Mouse (Mus musculus) intestine, postnatal 0 days (tissue): ENCODE results near the gene Gtpbp6. TPM values are rescaled to one million over a fixed set of nuclear protein-coding genes. Genes with fewer than 3 reads are reported as not detected.
"Not testable (repeated sequence)": the region's sequence is repeated elsewhere in the genome, so short reads cannot be mapped to it uniquely, and the experiment has no call there.

Source experiments
- ATAC-seq: fragments of 200-750 bp; cut with Nextera tagmentation; 2 replicates; pipeline ENCODE4 v1.8.0; 2017; ENCODE audit warnings: mild to moderate bottlenecking, moderate TSS enrichment, moderate library complexity
- H3K27ac ChIP-seq: fragments of 300-500 bp; sonication (generic); 2 replicates; pipeline ENCODE4 v1.5.1; 2014; ENCODE audit warnings: mild to moderate bottlenecking, low read depth, low read length, moderate library complexity
- H3K27me3 ChIP-seq: fragments of 300-500 bp; sonication (generic); replicated peaks from 2 replicates; pipeline ENCODE4 v1.6.1; 2014; ENCODE audit warnings: low read length, mixed read lengths; ENCODE audit not compliant: control insufficient read depth, insufficient read depth
- H3K36me3 ChIP-seq: fragments of 300-500 bp; sonication (generic); 2 replicates; pipeline ENCODE4 v1.6.1; 2014; ENCODE audit warnings: mild to moderate bottlenecking, moderate library complexity; ENCODE audit not compliant: control insufficient read depth, insufficient read depth
- H3K4me1 ChIP-seq: fragments of 300-500 bp; sonication (generic); replicated peaks from 2 replicates; pipeline ENCODE4 v1.6.1; 2014; ENCODE audit warnings: antibody characterized with exemption, low read length, mixed read lengths; ENCODE audit not compliant: control insufficient read depth, insufficient read depth
- H3K4me2 ChIP-seq: fragments of 300-500 bp; sonication (generic); replicated peaks from 2 replicates; pipeline ENCODE4 v1.6.1; 2014; ENCODE audit warnings: low read depth, mild to moderate bottlenecking, moderate library complexity
- H3K4me3 ChIP-seq: fragments of 300-500 bp; sonication (generic); 2 replicates; pipeline ENCODE4 v1.5.1; 2014; ENCODE audit warnings: low read depth, low read length
- H3K9ac ChIP-seq: fragments of 300-500 bp; sonication (generic); 2 replicates; pipeline ENCODE4 v1.6.1; 2014; ENCODE audit warnings: mild to moderate bottlenecking, low read depth, low read length
- H3K9me3 ChIP-seq: fragments of 300-500 bp; sonication (generic); 2 replicates; pipeline ENCODE4 v1.6.1; 2016; ENCODE audit warnings: mixed run types; ENCODE audit not compliant: control insufficient read depth
- CTCF ChIP-seq: sonication (generic); IDR thresholded peaks from 2 replicates; pipeline ENCODE4 v1.5.1; 2016; ENCODE audit warnings: low read depth, mild to moderate bottlenecking, control low read depth, antibody characterized with exemption, moderate library complexity
- WGBS: fragments of 180-500 bp; shearing (Covaris S2); extraction: QIAGEN DNeasy Blood & Tissue Kit; methylation state at CpG from one replicate; pipeline ENCODE4 v1.1.7; 2014; 5-methylcytosine and 5-hydroxymethylcytosine counted together
- polyA plus RNA-seq: library from polyadenylated mRNA; unstranded; fragments of >200 nt; fragmentation: Nextera tagmentation; extraction: Ambion mirVana; gene quantifications from 2 replicates; pipeline ENCODE4 v1.2.1, GENCODE M21; 2015

Gtpbp6 gene
- polyA plus RNA-seq, 1 experiment from 2014 or later, result 14.9 TPM

DNA sequence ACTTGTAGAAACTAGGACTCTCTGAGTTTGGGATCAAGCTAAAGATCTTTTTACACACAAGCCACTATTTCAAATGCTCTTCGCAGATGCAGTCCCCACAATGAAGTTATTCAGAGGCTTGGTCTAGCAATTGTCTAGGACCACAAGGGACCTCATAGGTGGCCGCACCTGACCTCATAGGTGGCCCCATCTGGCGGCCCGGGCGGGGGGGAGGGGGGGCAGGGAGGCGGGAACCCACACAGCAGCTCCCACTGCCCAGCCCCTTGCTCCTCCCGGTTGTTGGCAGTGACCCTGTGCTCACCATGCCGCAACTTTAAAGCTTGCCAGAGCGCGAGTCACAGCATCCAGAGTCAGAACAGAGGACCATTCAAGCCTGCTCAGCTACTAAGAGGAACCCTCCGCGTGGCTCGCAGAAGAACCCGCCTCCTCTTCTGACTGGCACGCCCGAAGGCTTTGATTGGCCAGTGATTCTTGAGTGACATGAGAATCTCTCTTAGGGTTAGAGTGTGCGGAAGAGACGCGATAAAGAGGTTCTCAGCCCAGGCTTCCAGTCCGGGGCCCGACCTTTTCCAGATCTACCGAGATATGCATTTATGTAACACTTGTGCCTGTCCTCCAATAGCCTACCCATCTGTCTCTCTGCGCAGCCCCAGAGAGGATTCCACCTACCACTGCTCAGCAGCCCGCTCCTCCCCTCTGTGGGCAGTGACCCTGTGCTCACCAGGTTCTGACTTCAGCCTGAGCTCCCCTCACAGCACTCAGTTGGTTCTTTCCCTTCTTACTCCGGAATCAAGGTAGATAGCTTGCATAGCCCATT lies 13.8 kb downstream of the Gtpbp6 start, which contains the start of gene Gm35315:
Gene Gm35315 (minus strand): TSS at position 391 of the 817 bp plus-strand sequence.
- Histone ChIP-seq H3K9ac (no peak within 1 kb of the TSS), H3K27me3 (no peaks in the 10 kb centered on the region), H3K4me2 (peak within 1 kb of the TSS; percentile 76), H3K4me3 (peak within 1 kb of the TSS; percentile 51), H3K4me1 (no peaks in the 10 kb centered on the region), H3K9me3 (no peaks in the 10 kb centered on the region), H3K36me3 (no peaks in the 10 kb centered on the region), H3K27ac (no peak within 1 kb of the TSS; the same call in 1 of the 2 replicates)
- 1% methylated on average over 25 of the region's 25 CpGs for WGBS
- ATAC-seq, result peak; percentile 93
- TF ChIP-seq CTCF, result no peak

DNA sequence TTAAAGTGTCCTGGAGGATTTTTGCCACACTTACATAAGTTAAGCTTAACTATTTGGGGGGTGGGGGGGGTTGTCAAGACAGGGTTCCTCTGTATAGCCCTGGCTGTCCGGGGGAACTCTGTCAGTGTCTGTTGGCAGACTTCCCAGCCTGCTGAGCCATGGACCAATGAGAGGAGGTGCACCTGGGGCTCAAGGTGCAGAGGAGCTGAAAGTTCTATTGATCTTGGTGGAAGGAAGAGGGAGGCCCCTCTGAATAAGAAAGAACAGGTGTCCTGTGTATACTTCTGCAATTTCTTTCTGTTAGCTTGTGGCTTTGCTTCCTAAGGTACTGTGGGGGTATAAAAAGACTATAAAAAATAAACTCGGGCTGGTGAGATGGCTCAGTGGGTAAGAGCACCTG lies 16.5 kb downstream of the Gtpbp6 start:
- no peaks in the 10 kb centered on the region for H3K4me1 ChIP-seq
- WGBS, result 35% methylated on average over 2 of the region's 2 CpGs
- H3K4me3 ChIP-seq, result no peak overlapping the region
- no peak for TF ChIP-seq CTCF
- no peaks in the 10 kb centered on the region for H3K36me3 ChIP-seq
- H3K27me3 ChIP-seq, result no peaks in the 10 kb centered on the region
- H3K4me2 ChIP-seq, result no peak overlapping the region
- H3K27ac ChIP-seq, result no peak overlapping the region
- peak; percentile 83 for ATAC-seq
- H3K9me3 ChIP-seq, result no peaks in the 10 kb centered on the region
- H3K9ac ChIP-seq, result no peak overlapping the region

DNA sequence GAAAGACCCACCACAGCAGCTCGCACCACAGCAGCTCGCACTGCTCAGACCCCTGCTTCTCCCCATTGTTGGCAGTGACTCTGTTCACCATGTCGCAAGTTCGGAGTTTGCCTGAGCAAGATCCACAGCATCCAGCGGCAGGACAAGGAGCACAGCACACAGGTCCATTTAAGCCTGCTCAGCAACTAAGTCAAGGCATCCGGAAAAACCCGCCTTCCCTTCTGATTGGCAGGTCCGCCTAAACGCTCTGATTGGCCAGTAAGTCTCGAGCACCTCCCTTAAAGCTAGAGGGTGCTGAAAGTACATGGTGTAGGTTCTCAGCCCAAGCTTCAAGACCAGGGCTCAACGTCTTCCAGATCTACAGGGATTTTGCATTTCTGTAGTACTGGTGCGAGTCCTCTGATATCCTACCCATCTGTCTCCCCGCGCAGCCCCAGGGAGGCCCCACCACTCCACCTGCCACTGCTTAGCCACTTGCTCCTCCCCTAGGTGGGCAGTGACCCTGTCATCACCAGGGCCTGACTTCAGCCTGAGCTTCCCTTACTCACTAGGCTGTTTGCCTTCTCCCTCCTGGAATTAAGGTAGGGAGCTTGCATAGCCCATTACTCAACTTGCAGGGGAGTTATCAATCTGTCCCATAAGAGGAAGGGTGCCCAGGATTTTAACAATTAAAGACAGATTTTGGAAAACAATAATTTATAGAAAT lies 21.7 kb downstream of the Gtpbp6 start:
- 50% methylated on average over 14 of the region's 14 CpGs for WGBS
- no peak for ATAC-seq
- H3K9me3 ChIP-seq, result no peaks in the 10 kb centered on the region
- no peaks in the 10 kb centered on the region for H3K27me3 ChIP-seq
- no peaks in the 10 kb centered on the region for H3K4me1 ChIP-seq
- TF ChIP-seq CTCF, result no peak
- H3K4me3 ChIP-seq, result no peak overlapping the region
- H3K36me3 ChIP-seq, result no peaks in the 10 kb centered on the region
- H3K9ac ChIP-seq, result no peak overlapping the region
- no peak overlapping the region for H3K4me2 ChIP-seq
- H3K27ac ChIP-seq, result no peak overlapping the region

DNA sequence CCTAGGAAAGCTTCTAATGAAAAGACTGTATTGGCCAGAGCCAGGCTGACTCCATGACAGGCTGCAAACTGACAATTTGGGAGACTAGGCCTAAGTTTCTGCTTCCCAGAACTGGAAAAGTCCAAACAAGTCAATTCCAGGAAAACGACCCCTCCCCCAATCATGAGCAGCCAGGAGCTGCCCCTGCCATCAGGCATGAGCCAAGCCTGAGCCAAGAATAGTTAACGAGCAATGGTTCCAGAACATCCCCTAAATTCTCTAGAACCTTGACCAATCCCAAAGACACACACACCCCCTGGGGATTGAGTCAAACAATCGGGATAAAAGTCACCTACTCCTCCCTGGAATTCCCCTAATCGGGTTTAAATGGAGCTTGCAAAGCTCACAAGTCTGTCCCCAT lies 25.0 kb downstream of the Gtpbp6 start:
- Histone ChIP-seq H3K4me2 (no peak overlapping the region), H3K4me3 (no peak overlapping the region), H3K36me3 (no peaks in the 10 kb centered on the region), H3K4me1 (no peaks in the 10 kb centered on the region), H3K9me3 (peaks cover 17% of the 10 kb centered on the region), H3K9ac (no peak overlapping the region), H3K27me3 (no peaks in the 10 kb centered on the region), H3K27ac (no peak overlapping the region)
- WGBS, result 84% methylated on average over 4 of the region's 4 CpGs
- no peak for ATAC-seq
- no peak for TF ChIP-seq CTCF

DNA sequence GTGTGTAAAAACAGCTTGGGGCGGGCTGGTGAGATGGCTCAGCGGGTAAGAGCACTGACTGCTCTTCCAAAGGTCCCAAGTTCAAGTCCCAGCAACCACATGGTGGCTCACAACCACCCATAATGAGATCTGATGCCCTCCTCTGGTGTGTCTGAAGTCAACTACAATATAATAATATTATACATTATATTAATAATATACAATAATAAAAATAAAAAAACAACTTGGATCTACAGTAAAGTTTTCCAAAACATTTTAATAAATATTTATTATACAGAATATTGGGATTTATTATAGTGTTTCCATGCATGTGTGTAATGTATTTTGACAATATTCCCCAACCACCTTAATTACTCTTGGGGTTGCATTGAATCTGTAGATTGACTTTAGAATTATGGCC lies 35.6 kb downstream of the Gtpbp6 start, which contains the start of gene Gm17655:
Gene Gm17655 (minus strand): TSS at position 101 of the 400 bp plus-strand sequence.
- H3K9me3 ChIP-seq, result peaks cover 23% of the 10 kb centered on the region
- H3K27me3 ChIP-seq, H3K4me2 ChIP-seq, H3K27ac ChIP-seq, H3K9ac ChIP-seq, ATAC-seq, H3K4me3 ChIP-seq, H3K36me3 ChIP-seq, H3K4me1 ChIP-seq: not testable (repeated sequence)
- 69% methylated on average over 2 of the region's 2 CpGs for WGBS

DNA sequence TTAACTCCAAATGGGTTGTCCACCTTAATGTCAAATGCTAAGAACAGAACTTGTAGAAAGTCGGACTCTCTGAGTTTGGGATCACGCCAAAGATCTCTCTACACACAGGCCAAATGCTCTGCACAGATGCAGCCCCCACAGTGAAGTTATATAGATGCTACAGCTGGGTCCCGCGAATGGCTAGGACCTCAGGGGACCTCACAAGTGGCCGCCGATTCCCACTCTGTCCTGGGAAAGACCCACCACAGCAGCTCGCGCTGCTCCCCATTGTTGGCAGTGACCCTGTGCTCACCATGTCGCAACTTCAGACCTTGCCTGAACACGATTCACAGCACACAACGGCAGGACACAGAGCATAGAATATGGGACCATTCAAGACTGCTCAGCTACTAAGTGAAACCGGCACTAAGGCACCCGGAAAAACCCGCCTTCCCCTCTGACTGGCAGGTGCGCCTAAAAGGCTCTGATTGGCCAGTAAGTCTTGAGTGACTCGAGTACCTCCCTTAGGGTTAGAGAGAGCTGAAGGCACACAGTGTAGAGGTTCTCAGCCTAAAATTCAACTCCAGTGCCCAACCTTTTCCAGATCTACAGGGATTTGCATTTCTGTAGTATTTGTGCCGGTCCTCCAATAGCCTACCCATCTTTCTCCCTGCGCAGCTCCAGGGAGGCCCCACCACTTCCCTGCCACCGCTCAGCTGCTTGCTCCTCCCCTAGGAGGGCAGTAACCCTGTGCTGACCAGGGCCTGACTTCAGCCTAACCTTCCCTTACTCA lies 50.2 kb downstream of the Gtpbp6 start:
- no peak for TF ChIP-seq CTCF
- Histone ChIP-seq H3K4me1 (no peaks in the 10 kb centered on the region), H3K9ac (peak overlapping the region; percentile 55), H3K27me3 (no peaks in the 10 kb centered on the region), H3K36me3 (no peaks in the 10 kb centered on the region), H3K4me3 (peak overlapping the region; percentile 60), H3K27ac (no peak overlapping the region), H3K4me2 (peak overlapping the region; percentile 71), H3K9me3 (0 out of 2 replicates have a peak, but pooled peaks cover 2% of the 10 kb centered on the region)
- peak; percentile 99 for ATAC-seq
- WGBS, result 1% methylated on average over 19 of the region's 19 CpGs

Other genes with a start within 250 kb of the Gtpbp6 start
- gene Gm15446, start 184.8 kb downstream of the Gtpbp6 start, polyA plus RNA-seq, result 0.55 and 0.69 TPM in 2 replicates
- 15.0 and 16.4 TPM in 2 replicates for gene Zfp932, start 111.7 kb downstream of the Gtpbp6 start, polyA plus RNA-seq
- gene Gm17655, start 35.7 kb downstream of the Gtpbp6 start, polyA plus RNA-seq, result 1.4 and 1.6 TPM in 2 replicates
- 0.25 and 0.52 TPM in 2 replicates for gene Gm35315, start 13.8 kb downstream of the Gtpbp6 start, polyA plus RNA-seq
- 0.63 and 0.78 TPM in 2 replicates for gene Plcxd1, start 8.2 kb downstream of the Gtpbp6 start, polyA plus RNA-seq
- gene Zfp605, start 1.9 kb upstream of the Gtpbp6 start, polyA plus RNA-seq, result 2.0 TPM in 2 replicates
- 23.6 and 26.2 TPM in 2 replicates for gene Chfr, start 27.6 kb upstream of the Gtpbp6 start, polyA plus RNA-seq
- gene Golga3, start 68.5 kb upstream of the Gtpbp6 start, polyA plus RNA-seq, result 8.1 and 9.1 TPM in 2 replicates
- 8.7 and 9.5 TPM in 2 replicates for gene Ankle2, start 122.8 kb upstream of the Gtpbp6 start, polyA plus RNA-seq
- gene Pgam5, start 161.7 kb upstream of the Gtpbp6 start, polyA plus RNA-seq, result 25.5 and 26.4 TPM in 2 replicates
- gene Pxmp2, start 178.0 kb upstream of the Gtpbp6 start, polyA plus RNA-seq, result 5.8 and 6.3 TPM in 2 replicates
- 4.7 and 5.1 TPM in 2 replicates for gene Pole, start 178.1 kb upstream of the Gtpbp6 start, polyA plus RNA-seq
- 1.6 TPM in 2 replicates for gene P2rx2, start 235.0 kb upstream of the Gtpbp6 start, polyA plus RNA-seq
- gene Lrcol1, start 236.5 kb upstream of the Gtpbp6 start, polyA plus RNA-seq, result not detected in 2 replicates